Mouse (Mus musculus) CD4-positive, CD25-positive, alpha-beta regulatory T cell, adult 9 weeks (primary cell): ENCODE data around the gene Otoa. TPM values are rescaled to one million over a fixed set of nuclear protein-coding genes. Genes with fewer than 3 reads are reported as not detected.

Source experiments
- polyA plus RNA-seq: library from polyadenylated mRNA; unstranded; fragments of 100-300 nt; shearing (Covaris generic); gene quantifications from one replicate; pipeline ENCODE4 v1.2.1, GENCODE M21; 2017

Otoa gene
- not detected for polyA plus RNA-seq

GRCm38 (mm10) chr7:121081350-121081749, at the start of gene Otoa:
Gene Otoa, plus strand, starts transcription at chr7:121081650.

GRCm38 (mm10) chr7:121033856-121034652, 47.4 kb upstream of the Otoa start, which contains the start of gene Mettl9:
Gene Mettl9, plus strand, starts transcription at chr7:121034445.

GRCm38 (mm10) chr7:121074281-121074680, 7.2 kb upstream of the Otoa start, which contains the start of gene Igsf6:
Gene Igsf6, minus strand, starts transcription at chr7:121074572.

Other genes with a start within 250 kb of the Otoa start
- gene Eef2k, start 238.8 kb upstream of the Otoa start, polyA plus RNA-seq: 7.7 TPM
- gene Polr3e, start 163.9 kb upstream of the Otoa start, polyA plus RNA-seq: 29.9 TPM
- 0.72 TPM for gene Cdr2, start 99.3 kb upstream of the Otoa start, polyA plus RNA-seq
- 0.91 TPM for gene Mfsd13b, start 99.1 kb upstream of the Otoa start, polyA plus RNA-seq
- 7.1 TPM for gene Mettl9, start 47.2 kb upstream of the Otoa start, polyA plus RNA-seq
- 0.71 TPM for gene Igsf6, start 7.1 kb upstream of the Otoa start, polyA plus RNA-seq